Mouse (Mus musculus) heart, embryonic 14.5 days (tissue): Measurements from ENCODE around the gene Rpl13. TPM values are rescaled to one million over a fixed set of nuclear protein-coding genes. Genes with fewer than 3 reads are reported as not detected.

Source experiments
- ATAC-seq: fragments of 200-750 bp; cut with Nextera tagmentation; 2 replicates; pipeline ENCODE4 v1.8.0; 2017; ENCODE audit warnings: low read depth, moderate TSS enrichment; ENCODE audit not compliant: insufficient number of reproducible peaks, insufficient read depth, low FRiP score
- H3K27ac ChIP-seq, 2 experiments: fragments of 200-500 bp in 1 of 2; fragments of 300-500 bp in 1 of 2; sonication (generic) in 1 of 2; replicated peaks in 1 of 2; 2 replicates each; pipeline ENCODE4 v1.5.1; 2012 to 2014; ENCODE audit warnings: low read depth in 2 of 2, low read length in 2 of 2, control low read depth in 1 of 2, mild to moderate bottlenecking in 1 of 2, mixed read lengths in 1 of 2; ENCODE audit not compliant: control insufficient read depth in 1 of 2, insufficient read depth in 1 of 2
- H3K27me3 ChIP-seq: fragments of 300-500 bp; sonication (generic); 2 replicates; pipeline ENCODE4 v1.6.1; 2014; ENCODE audit warnings: mild to moderate bottlenecking, low read length, control low read depth; ENCODE audit not compliant: control insufficient read depth, insufficient read depth
- H3K36me3 ChIP-seq: fragments of 300-500 bp; sonication (generic); 2 replicates; pipeline ENCODE4 v1.6.1; 2014; ENCODE audit warnings: mild to moderate bottlenecking, control low read depth, low read length, mixed read lengths; ENCODE audit not compliant: control insufficient read depth, insufficient read depth
- H3K4me1 ChIP-seq, 2 experiments: fragments of 200-500 bp in 1 of 2; fragments of 300-500 bp in 1 of 2; sonication (generic) in 1 of 2; 2 replicates each; pipeline ENCODE4 v1.6.1; 2012 to 2014; ENCODE audit warnings: low read length in 2 of 2, control low read depth in 1 of 2, mixed read lengths in 1 of 2; ENCODE audit not compliant: control insufficient read depth in 2 of 2, insufficient read depth in 2 of 2
- H3K4me2 ChIP-seq: fragments of 300-500 bp; sonication (generic); 2 replicates; pipeline ENCODE4 v1.6.1; 2014; ENCODE audit warnings: mild to moderate bottlenecking, low read length
- H3K4me3 ChIP-seq, 2 experiments: fragments of 200-500 bp in 1 of 2; fragments of 300-500 bp in 1 of 2; sonication (generic) in 1 of 2; 2 replicates each; pipeline ENCODE4 v1.5.1; 2012 to 2014; ENCODE audit warnings: low read length in 2 of 2, mild to moderate bottlenecking in 2 of 2, control low read depth in 1 of 2, low read depth in 1 of 2, moderate library complexity in 1 of 2; ENCODE audit not compliant: control insufficient read depth in 1 of 2, insufficient read depth in 1 of 2
- H3K9ac ChIP-seq: fragments of 300-500 bp; sonication (generic); 2 replicates; pipeline ENCODE4 v1.6.1; 2014; ENCODE audit warnings: mild to moderate bottlenecking, low read length
- H3K9me3 ChIP-seq: fragments of 300-500 bp; sonication (generic); 2 replicates; pipeline ENCODE4 v1.6.1; 2016; ENCODE audit warnings: low read length, control low read depth; ENCODE audit not compliant: control insufficient read depth
- WGBS: fragments of 180-500 bp; shearing (Covaris S2); extraction: QIAGEN DNeasy Blood & Tissue Kit; methylation state at CpG from one replicate; pipeline ENCODE4 v1.1.7; 2014; 5-methylcytosine and 5-hydroxymethylcytosine counted together
- polyA plus RNA-seq: library from polyadenylated mRNA; unstranded; fragments of >200 nt; fragmentation: Nextera tagmentation; extraction: Ambion mirVana; gene quantifications from 2 replicates; pipeline ENCODE4 v1.2.1, GENCODE M21; 2014

Gene Rpl13
- polyA plus RNA-seq, 1 experiment from 2014 or later: 1,098 TPM

GRCm38 (mm10) chr8:123110649-123111048 lies 8.5 kb downstream of the Rpl13 start:
- H3K4me1 ChIP-seq: no peaks in the 10 kb centered on the region
- 12% methylated on average over 4 of the region's 4 CpGs for WGBS
- no peak overlapping the region for H3K4me3 ChIP-seq
- no peak overlapping the region for H3K9ac ChIP-seq
- no peak overlapping the region for H3K4me2 ChIP-seq
- no peaks in the 10 kb centered on the region for H3K9me3 ChIP-seq
- H3K27me3 ChIP-seq: peaks cover 4% of the 10 kb centered on the region
- ATAC-seq: 0 out of 2 replicates have a peak, but pooled peaks have one; percentile 10
- H3K27ac ChIP-seq: no peak overlapping the region
- peaks cover 2% of the 10 kb centered on the region for H3K36me3 ChIP-seq

GRCm38 (mm10) chr8:123112892-123113291 lies 10.7 kb downstream of the Rpl13 start:
- H3K36me3 ChIP-seq: no peaks in the 10 kb centered on the region
- peaks cover 27% of the 10 kb centered on the region for H3K27me3 ChIP-seq
- WGBS: 76% methylated on average over 9 of the region's 9 CpGs
- H3K9ac ChIP-seq: no peak overlapping the region
- peaks cover 5 to 13% of the 10 kb centered on the region in 2 experiments; a peak in 3 of 4 replicates for H3K4me1 ChIP-seq
- no peaks in the 10 kb centered on the region for H3K9me3 ChIP-seq
- no peak overlapping the region for H3K4me3 ChIP-seq
- H3K4me2 ChIP-seq: no peak overlapping the region
- no peak overlapping the region for H3K27ac ChIP-seq
- ATAC-seq: no peak

- no peak overlapping the region for H3K4me3 ChIP-seq
- ATAC-seq: no peak
- no peak overlapping the region for H3K27ac ChIP-seq
- H3K4me2 ChIP-seq: no peak overlapping the region
- H3K27me3 ChIP-seq: peaks cover 37% of the 10 kb centered on the region
- no peaks in the 10 kb centered on the region for H3K9me3 ChIP-seq
- H3K36me3 ChIP-seq: no peaks in the 10 kb centered on the region
- 53% methylated on average over 2 of the region's 2 CpGs for WGBS
- peaks cover 7 to 17% of the 10 kb centered on the region in 2 experiments; a peak in 3 of 4 replicates for H3K4me1 ChIP-seq
- no peak overlapping the region for H3K9ac ChIP-seq
Observed at GRCm38 (mm10) chr8:123113908-123114469, 11.8 kb downstream of the Rpl13 start.

GRCm38 (mm10) chr8:123114644-123115043 lies 12.5 kb downstream of the Rpl13 start:
- Histone ChIP-seq H3K4me1 (peaks cover 7 to 17% of the 10 kb centered on the region in 2 experiments; a peak in 3 of 4 replicates), H3K4me3 (no peak overlapping the region), H3K27ac (no peak overlapping the region), H3K36me3 (no peaks in the 10 kb centered on the region), H3K9me3 (no peaks in the 10 kb centered on the region), H3K27me3 (peaks cover 43% of the 10 kb centered on the region), H3K9ac (no peak overlapping the region), H3K4me2 (no peak overlapping the region)
- ATAC-seq: no peak
- WGBS: 29% methylated on average over 3 of the region's 3 CpGs

GRCm38 (mm10) chr8:123117127-123117731 lies 15.1 kb downstream of the Rpl13 start, which contains the start of gene Cpne7:
Cpne7 (plus strand) TSS chr8:123117374.
- peaks cover 7 to 17% of the 10 kb centered on the region in 2 experiments; a peak in 3 of 4 replicates for H3K4me1 ChIP-seq
- H3K4me2 ChIP-seq: peak within 1 kb of the TSS; percentile 85
- H3K9me3 ChIP-seq: no peaks in the 10 kb centered on the region
- H3K9ac ChIP-seq: peak within 1 kb of the TSS; percentile 54
- H3K27me3 ChIP-seq: peaks cover 45% of the 10 kb centered on the region
- no peak for ATAC-seq
- H3K36me3 ChIP-seq: no peaks in the 10 kb centered on the region
- H3K4me3 ChIP-seq: peak within 1 kb of the TSS; percentile 33 to 51
- H3K27ac ChIP-seq: no peak within 1 kb of the TSS
- under 1% methylated on average over 51 of the region's 51 CpGs for WGBS

GRCm38 (mm10) chr8:123117744-123118143 lies 15.6 kb downstream of the Rpl13 start:
- peak overlapping the region; percentile 85 for H3K4me2 ChIP-seq
- WGBS: 3% methylated on average over 17 of the region's 17 CpGs
- H3K36me3 ChIP-seq: no peaks in the 10 kb centered on the region
- H3K4me1 ChIP-seq: peaks cover 7 to 17% of the 10 kb centered on the region in 2 experiments; a peak in 3 of 4 replicates
- peaks cover 45% of the 10 kb centered on the region for H3K27me3 ChIP-seq
- H3K9me3 ChIP-seq: no peaks in the 10 kb centered on the region
- no peak for ATAC-seq
- peak overlapping the region; percentile 54; the same call in 1 of the 2 replicates for H3K9ac ChIP-seq
- no peak overlapping the region for H3K27ac ChIP-seq
- peak overlapping the region; percentile 33 to 51 for H3K4me3 ChIP-seq

- Histone ChIP-seq H3K9me3 (no peaks in the 10 kb centered on the region), H3K27me3 (peaks cover 39% of the 10 kb centered on the region), H3K4me3 (no peak overlapping the region), H3K27ac (no peak overlapping the region), H3K36me3 (no peaks in the 10 kb centered on the region), H3K4me2 (no peak overlapping the region), H3K4me1 (peaks cover 16 to 17% of the 10 kb centered on the region in 2 experiments; a peak in 3 of 4 replicates), H3K9ac (no peak overlapping the region)
- ATAC-seq: no peak
- WGBS: 56% methylated on average over 9 of the region's 9 CpGs
Observed at GRCm38 (mm10) chr8:123122059-123122458, 19.9 kb downstream of the Rpl13 start.
